Mouse (Mus musculus): ENCODE results near the gene Ldah. TPM values are rescaled to one million over a fixed set of nuclear protein-coding genes. Genes with fewer than 3 reads are reported as not detected.
"Not testable (repeated sequence)": the region's sequence is repeated elsewhere in the genome, so short reads cannot be mapped to it uniquely, and the experiment has no call there.

The Ldah gene
- total RNA-seq (2014; rRNA removed) = 23.8 and 43.9 TPM in 2 replicates
- polyA plus RNA-seq (2015; fragmentation: Nextera tagmentation; extraction: Ambion mirVana) = 60.9 and 65.3 TPM in 2 replicates

GRCm38 (mm10) chr12:8207978-8208403, at the start of gene Ldah:
Ldah (plus strand) TSS chr12:8208107.
- ATAC-seq (peak; percentile 100), DNase-seq (ENCODE audit: low spot score) (peak; percentile 95)
- WGBS = 0% methylated on average over 34 of the region's 34 CpGs
- no peaks in the 10 kb centered on the region for H3K27me3 ChIP-seq (ENCODE audit: insufficient read depth, low read length)
- H3K4me1 ChIP-seq (ENCODE audit: insufficient read depth, low read length) = peaks cover 5% of the 10 kb centered on the region
- H3K9ac ChIP-seq (replicated peaks; ENCODE audit: low read length) = peak within 1 kb of the TSS; percentile 70
- peak within 1 kb of the TSS; percentile 72 for H3K4me3 ChIP-seq (ENCODE audit: low read length)
- H3K9me3 ChIP-seq (ENCODE audit: low read length) = no peaks in the 10 kb centered on the region; the same call in 1 of the 2 replicates
- H3K36me3 ChIP-seq (ENCODE audit: insufficient read depth, low read length) = no peaks in the 10 kb centered on the region
- peak; percentile 65 for TF ChIP-seq CTCF (IDR thresholded peaks at IDR 0.05; ENCODE audit: low read depth)
- peak within 1 kb of the TSS; percentile 63 for H3K4me2 ChIP-seq (ENCODE audit: low read depth, low read length)
- H3K27ac ChIP-seq = peak within 1 kb of the TSS; percentile 68

DNA sequence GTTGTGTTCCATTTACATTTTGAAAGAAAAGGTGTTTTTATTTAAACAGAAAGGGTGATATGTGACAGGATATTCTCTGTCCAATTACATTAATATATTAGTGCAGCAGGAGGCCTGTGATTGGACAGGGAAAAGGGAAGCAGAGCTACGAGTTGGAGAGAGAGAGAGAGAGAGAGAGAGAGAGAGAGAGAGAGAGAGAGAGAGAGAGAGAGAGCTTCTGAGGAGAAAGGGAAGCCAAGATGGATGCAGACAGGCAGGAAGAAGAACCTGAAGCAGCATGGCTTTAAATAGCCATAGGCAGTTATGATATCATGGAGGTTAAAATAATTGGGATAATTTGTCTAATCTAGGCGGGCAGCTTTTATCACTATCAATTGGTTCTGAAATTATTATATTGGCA, 40.2 kb upstream of the Ldah start:
- DNase-seq (ENCODE audit: low spot score) (no peak), ATAC-seq (no peak)
- Histone ChIP-seq H3K9me3 (ENCODE audit: low read length) (no peaks in the 10 kb centered on the region), H3K4me2 (ENCODE audit: low read depth, low read length) (no peak overlapping the region), H3K27me3 (ENCODE audit: insufficient read depth, low read length) (no peaks in the 10 kb centered on the region), H3K4me1 (ENCODE audit: insufficient read depth, low read length) (no peaks in the 10 kb centered on the region), H3K27ac (no peak overlapping the region), H3K9ac (replicated peaks; ENCODE audit: low read length) (no peak overlapping the region), H3K36me3 (ENCODE audit: insufficient read depth, low read length) (no peaks in the 10 kb centered on the region), H3K4me3 (ENCODE audit: low read length) (no peak overlapping the region)
- WGBS = 73% methylated on average over 2 of the region's 2 CpGs
- TF ChIP-seq CTCF (IDR thresholded peaks at IDR 0.05; ENCODE audit: low read depth) = no peak

DNA sequence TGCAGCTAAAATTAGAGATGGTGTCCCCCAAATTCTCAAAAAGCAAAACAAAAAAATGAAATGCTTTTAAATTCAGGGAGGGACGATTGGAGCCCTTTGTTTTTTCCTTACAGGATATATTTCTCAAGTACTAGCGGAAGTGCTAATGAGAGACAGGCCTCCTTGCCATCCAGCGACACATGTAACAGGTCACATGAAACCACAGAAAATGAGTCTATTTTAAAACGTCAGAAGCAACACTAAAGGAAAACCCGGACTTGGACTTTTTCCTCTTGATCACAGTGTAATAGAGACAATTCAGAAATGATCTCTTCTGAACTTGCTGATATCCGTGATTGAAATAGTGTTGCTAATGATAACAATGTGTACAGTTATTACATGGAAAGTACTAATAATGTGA, 27.0 kb upstream of the Ldah start:
- DNase-seq (ENCODE audit: low spot score) (no peak), ATAC-seq (no peak)

DNA sequence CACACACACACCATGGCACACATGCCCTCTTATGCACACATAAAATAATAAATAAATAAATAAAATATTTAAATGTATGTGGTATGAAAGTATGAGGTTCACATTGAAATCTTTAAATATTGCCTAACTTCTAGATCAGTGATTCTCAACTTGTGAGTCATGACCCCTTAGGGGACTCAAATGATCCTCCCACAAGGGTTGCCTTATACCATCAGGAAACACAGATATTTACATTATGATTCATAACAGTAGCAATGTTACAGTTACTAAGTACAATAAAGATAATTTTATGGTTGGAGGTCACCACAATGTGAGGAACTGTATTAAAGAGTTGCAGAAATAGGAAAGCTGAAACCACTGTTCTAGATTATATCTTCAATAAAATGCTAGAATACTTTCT, 26.2 kb upstream of the Ldah start:
- no peak overlapping the region for H3K9ac ChIP-seq (replicated peaks; ENCODE audit: low read length)
- H3K4me1 ChIP-seq (ENCODE audit: insufficient read depth, low read length) = no peaks in the 10 kb centered on the region
- no peak overlapping the region for H3K4me2 ChIP-seq (ENCODE audit: low read depth, low read length)
- no peak for TF ChIP-seq CTCF (IDR thresholded peaks at IDR 0.05; ENCODE audit: low read depth)
- no peaks in the 10 kb centered on the region for H3K36me3 ChIP-seq (ENCODE audit: insufficient read depth, low read length)
- DNase-seq (ENCODE audit: low spot score) (no peak), ATAC-seq (no peak)
- no peaks in the 10 kb centered on the region for H3K27me3 ChIP-seq (ENCODE audit: insufficient read depth, low read length)
- no peak overlapping the region for H3K27ac ChIP-seq
- no peaks in the 10 kb centered on the region for H3K9me3 ChIP-seq (ENCODE audit: low read length)
- no peak overlapping the region for H3K4me3 ChIP-seq (ENCODE audit: low read length)

More for the DNA sequence above, 27.0 kb upstream of the Ldah start:
- Histone ChIP-seq H3K27ac (no peak overlapping the region), H3K36me3 (ENCODE audit: insufficient read depth, low read length) (no peaks in the 10 kb centered on the region), H3K9ac (replicated peaks; ENCODE audit: low read length) (no peak overlapping the region), H3K9me3 (ENCODE audit: low read length) (no peaks in the 10 kb centered on the region), H3K4me2 (ENCODE audit: low read depth, low read length) (no peak overlapping the region), H3K27me3 (ENCODE audit: insufficient read depth, low read length) (no peaks in the 10 kb centered on the region), H3K4me1 (ENCODE audit: insufficient read depth, low read length) (no peaks in the 10 kb centered on the region), H3K4me3 (ENCODE audit: low read length) (no peak overlapping the region)
- TF ChIP-seq CTCF (IDR thresholded peaks at IDR 0.05; ENCODE audit: low read depth) = no peak
- WGBS = 74% methylated on average over 6 of the region's 6 CpGs

GRCm38 (mm10) chr12:8184518-8184917, 23.4 kb upstream of the Ldah start:
- Histone ChIP-seq H3K4me3 (ENCODE audit: low read length) (no peak overlapping the region), H3K4me1 (ENCODE audit: insufficient read depth, low read length) (no peaks in the 10 kb centered on the region), H3K27ac (no peak overlapping the region), H3K4me2 (ENCODE audit: low read depth, low read length) (no peak overlapping the region), H3K27me3 (ENCODE audit: insufficient read depth, low read length) (no peaks in the 10 kb centered on the region), H3K9ac (replicated peaks; ENCODE audit: low read length) (no peak overlapping the region), H3K36me3 (ENCODE audit: insufficient read depth, low read length) (no peaks in the 10 kb centered on the region), H3K9me3 (ENCODE audit: low read length) (no peaks in the 10 kb centered on the region)
- no peak for TF ChIP-seq CTCF (IDR thresholded peaks at IDR 0.05; ENCODE audit: low read depth)
- ATAC-seq = no peak
- DNase-seq (ENCODE audit: low spot score) = no peak

DNA sequence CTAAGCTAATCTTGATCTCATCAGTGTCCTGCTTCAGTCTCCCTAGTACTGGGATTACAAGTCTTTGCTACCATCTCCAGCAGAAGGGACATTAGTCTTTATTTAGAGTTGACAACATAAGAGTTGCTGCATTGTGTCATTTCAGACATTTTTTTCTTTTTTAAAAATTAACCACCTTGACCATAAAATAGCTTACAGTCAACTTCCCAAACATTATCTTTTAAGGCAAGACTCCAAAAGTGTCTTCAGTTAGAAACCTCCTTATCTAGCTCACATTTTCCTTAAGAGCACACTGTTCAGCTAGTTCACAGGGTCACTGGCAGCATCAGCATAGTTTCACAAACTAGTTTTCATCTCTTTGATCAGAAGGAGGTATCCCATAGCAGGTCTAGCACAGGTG, 19.7 kb upstream of the Ldah start:
- H3K9me3 ChIP-seq (ENCODE audit: low read length) = no peaks in the 10 kb centered on the region
- ATAC-seq (no peak), DNase-seq (ENCODE audit: low spot score) (no peak)
- H3K27me3 ChIP-seq (ENCODE audit: insufficient read depth, low read length) = no peaks in the 10 kb centered on the region
- no peak overlapping the region for H3K4me3 ChIP-seq (ENCODE audit: low read length)
- no peak overlapping the region for H3K4me2 ChIP-seq (ENCODE audit: low read depth, low read length)
- no peak for TF ChIP-seq CTCF (IDR thresholded peaks at IDR 0.05; ENCODE audit: low read depth)
- H3K4me1 ChIP-seq (ENCODE audit: insufficient read depth, low read length) = no peaks in the 10 kb centered on the region
- H3K9ac ChIP-seq (replicated peaks; ENCODE audit: low read length) = no peak overlapping the region
- H3K27ac ChIP-seq = no peak overlapping the region
- H3K36me3 ChIP-seq (ENCODE audit: insufficient read depth, low read length) = no peaks in the 10 kb centered on the region

GRCm38 (mm10) chr12:8188796-8189535, 18.9 kb upstream of the Ldah start:
- H3K4me1 ChIP-seq (ENCODE audit: insufficient read depth, low read length); H3K27ac ChIP-seq; H3K4me2 ChIP-seq (ENCODE audit: low read depth, low read length); H3K9ac ChIP-seq (replicated peaks; ENCODE audit: low read length); H3K27me3 ChIP-seq (ENCODE audit: insufficient read depth, low read length); H3K4me3 ChIP-seq (ENCODE audit: low read length); H3K36me3 ChIP-seq (ENCODE audit: insufficient read depth, low read length); ATAC-seq; H3K9me3 ChIP-seq (ENCODE audit: low read length); DNase-seq (ENCODE audit: low spot score): not testable (repeated sequence)
- WGBS = 88% methylated on average over 15 of the region's 15 CpGs
